Mouse (Mus musculus): ENCODE results near the gene Thumpd1.

- peak; percentile 54 for TF ChIP-seq CTCF (IDR thresholded peaks at IDR 0.05; ENCODE audit: borderline replicate concordance, insufficient read depth, low read depth, low read length)
- TF ChIP-seq POLR2A (IDR thresholded peaks at IDR 0.05; ENCODE audit: borderline replicate concordance, insufficient read depth, low read length): peak; percentile 75
These were observed at the start of gene Thumpd1 for GRCm38 (mm10) chr7:119720253-119720946.

Measured in cerebellum, adult 2 months (tissue).